Mouse (Mus musculus) MEL (cell line): Measurements from ENCODE around the gene 1600002K03Rik. TPM values are rescaled to one million over a fixed set of nuclear protein-coding genes. Genes with fewer than 3 reads are reported as not detected.

Source experiments
- DNase-seq: peaks from one replicate; pipeline ENCODE4 v3.0.0; 2011; ENCODE audit warnings: low read depth, low spot score
- H3K27ac ChIP-seq: 2 replicates; pipeline ENCODE4 v1.5.1; 2012; ENCODE audit warnings: low read depth, mild to moderate bottlenecking, control low read depth, low read length, moderate library complexity; ENCODE audit not compliant: control insufficient read depth
- H3K27me3 ChIP-seq, 2 experiments: fragments of 150-350 bp in 1 of 2; sonication (generic) in 1 of 2; 2 replicates each; pipeline ENCODE4 v1.6.1; 2012; ENCODE audit warnings: low read length in 2 of 2, mild to moderate bottlenecking in 2 of 2, improper control_type of control experiment in 1 of 2, moderate library complexity in 1 of 2; ENCODE audit not compliant: insufficient read depth in 2 of 2, control insufficient read depth in 1 of 2
- H3K36me3 ChIP-seq, 2 experiments: 2 replicates each; pipeline ENCODE4 v1.6.1; 2012 to 2014; ENCODE audit warnings: low read length in 2 of 2, improper control_type of control experiment in 1 of 2, inconsistent platforms in 1 of 2, mild to moderate bottlenecking in 1 of 2; ENCODE audit not compliant: insufficient read depth in 2 of 2, control insufficient read depth in 1 of 2
- H3K4me1 ChIP-seq, 2 experiments: fragments of 150-350 bp in 1 of 2; sonication (generic) in 1 of 2; 2 replicates each; pipeline ENCODE4 v1.6.1; 2012; ENCODE audit warnings: low read length in 2 of 2, improper control_type of control experiment in 1 of 2, mild to moderate bottlenecking in 1 of 2; ENCODE audit not compliant: insufficient read depth in 2 of 2, control insufficient read depth in 1 of 2
- H3K4me3 ChIP-seq, 2 experiments: fragments of 150-350 bp in 1 of 2; sonication (generic) in 1 of 2; 2 replicates each; pipeline ENCODE4 v1.5.1; 2012; ENCODE audit warnings: low read depth in 2 of 2, low read length in 2 of 2, mild to moderate bottlenecking in 2 of 2, moderate library complexity in 2 of 2, control low read depth in 1 of 2, improper control_type of control experiment in 1 of 2; ENCODE audit not compliant: control insufficient read depth in 1 of 2, insufficient read depth in 1 of 2
- H3K79me2 ChIP-seq: 2 replicates; pipeline ENCODE4 v1.6.1; 2012; ENCODE audit warnings: mild to moderate bottlenecking, low read length, moderate library complexity; ENCODE audit not compliant: control insufficient read depth, poor library complexity, insufficient read depth
- H3K9ac ChIP-seq: 2 replicates; pipeline ENCODE4 v1.6.1; 2012; ENCODE audit warnings: low read depth, mild to moderate bottlenecking, control low read depth, low read length, moderate library complexity; ENCODE audit not compliant: control insufficient read depth, poor library complexity, severe bottlenecking
- H3K9me3 ChIP-seq: fragments of 150-350 bp; sonication (generic); replicated peaks from 2 replicates; pipeline ENCODE4 v1.6.1; 2012; ENCODE audit warnings: mild to moderate bottlenecking, low read length, improper control_type of control experiment, moderate library complexity; ENCODE audit not compliant: insufficient read depth
- ELF1 ChIP-seq: IDR thresholded peaks from 2 replicates; pipeline ENCODE4 v1.6.1; 2014; ENCODE audit warnings: low read depth, mild to moderate bottlenecking, inconsistent platforms, low read length, improper control_type of control experiment, moderate library complexity
- GABPA ChIP-seq: IDR thresholded peaks from 2 replicates; pipeline ENCODE4 v1.6.1; 2012; ENCODE audit warnings: low read depth, mild to moderate bottlenecking, inconsistent platforms, low read length, improper control_type of control experiment, moderate library complexity
- GATA1 ChIP-seq: IDR thresholded peaks from 2 replicates; pipeline ENCODE4 v1.6.1; 2011; ENCODE audit warnings: low read depth, low read length, improper control_type of control experiment
- HCFC1 ChIP-seq: IDR thresholded peaks from 2 replicates; pipeline ENCODE4 v1.6.1; 2012; ENCODE audit warnings: low read depth, mild to moderate bottlenecking, inconsistent platforms, low read length, improper control_type of control experiment, moderate library complexity
- JUND ChIP-seq: IDR thresholded peaks from 2 replicates; pipeline ENCODE4 v1.6.1; 2011; ENCODE audit warnings: low read depth, mild to moderate bottlenecking, improper control_type of control experiment, low read length
- MAFK ChIP-seq: IDR thresholded peaks from 2 replicates; pipeline ENCODE4 v1.6.1; 2011; ENCODE audit warnings: low read depth, mild to moderate bottlenecking, low read length, improper control_type of control experiment, borderline replicate concordance
- MAZ ChIP-seq: IDR thresholded peaks from 2 replicates; pipeline ENCODE4 v1.6.1; 2012; ENCODE audit warnings: low read depth, mild to moderate bottlenecking, inconsistent platforms, low read length, improper control_type of control experiment
- MYB ChIP-seq: IDR thresholded peaks from 2 replicates; pipeline ENCODE4 v1.6.1; 2011; ENCODE audit warnings: mild to moderate bottlenecking, low read depth, low read length, improper control_type of control experiment
- MYC ChIP-seq: IDR thresholded peaks from 2 replicates; pipeline ENCODE4 v1.6.1; 2011; ENCODE audit warnings: low read depth, mild to moderate bottlenecking, low read length, improper control_type of control experiment, moderate library complexity
- TAL1 ChIP-seq: IDR thresholded peaks from 2 replicates; pipeline ENCODE4 v1.6.1; 2012; ENCODE audit warnings: mild to moderate bottlenecking, inconsistent platforms, low read length, moderate library complexity, mixed read lengths
- USF1 ChIP-seq: IDR thresholded peaks from 2 replicates; pipeline ENCODE4 v1.6.1; 2014; ENCODE audit warnings: low read depth, mild to moderate bottlenecking, inconsistent platforms, low read length, improper control_type of control experiment, moderate library complexity
- ZC3H11A ChIP-seq: IDR thresholded peaks from 2 replicates; pipeline ENCODE4 v1.6.1; 2012; ENCODE audit warnings: low read depth, mild to moderate bottlenecking, inconsistent platforms, low read length, improper control_type of control experiment
- ZMIZ1 ChIP-seq: IDR thresholded peaks from 2 replicates; pipeline ENCODE4 v1.6.1; 2012; ENCODE audit warnings: low read depth, mild to moderate bottlenecking, inconsistent platforms, low read length, improper control_type of control experiment, moderate library complexity
- ZNF384 ChIP-seq: IDR thresholded peaks from 2 replicates; pipeline ENCODE4 v1.6.1; 2012; ENCODE audit warnings: low read depth, mild to moderate bottlenecking, inconsistent platforms, low read length, improper control_type of control experiment
- polyA plus RNA-seq, 2 experiments: library from polyadenylated mRNA; stranded (reverse) in 1 of 2; unstranded in 1 of 2; fragments of >175 nt in 1 of 2; fragments of >200 nt in 1 of 2; gene quantifications; 2 replicates each; pipeline versions ENCODE4 v1.2.1 to v1.2.4; 2012; ENCODE audit warnings: low replicate concordance in 2 of 2, low read depth in 1 of 2; ENCODE audit not compliant: insufficient read length in 2 of 2, insufficient read depth in 1 of 2, missing spikeins in 1 of 2
- total RNA-seq: library from RNA; depleted of rRNA; stranded (reverse); fragments of 300-350 nt; gene quantifications from 2 replicates; pipeline ENCODE4 v1.2.3, GENCODE M21; 2012

The 1600002K03Rik gene
- total and polyA plus RNA-seq, 3 experiments = 11.4 to 16.9 TPM; not detected in 1

- H3K9ac ChIP-seq = no peak overlapping the region
- no peaks in the 10 kb centered on the region for H3K79me2 ChIP-seq
- H3K27ac ChIP-seq = no peak overlapping the region
- no peaks in the 10 kb centered on the region for H3K9me3 ChIP-seq
- H3K4me3 ChIP-seq = no peak overlapping the region
- TF ChIP-seq MYC (no peak), GATA1 (no peak), ELF1 (no peak), MAZ (no peak)
- H3K27me3 ChIP-seq = no peaks in the 10 kb centered on the region; a peak in 1 of 4 replicates
- no peaks in the 10 kb centered on the region for H3K4me1 ChIP-seq
- no peaks in the 10 kb centered on the region for H3K36me3 ChIP-seq
- no peak for DNase-seq
Observed at GRCm38 (mm10) chr10:80193976-80194375, 21.2 kb downstream of the 1600002K03Rik start.

GRCm38 (mm10) chr10:80194441-80194840 is 21.7 kb downstream of the 1600002K03Rik start:
- Histone ChIP-seq H3K9ac (no peak overlapping the region), H3K9me3 (no peaks in the 10 kb centered on the region), H3K4me1 (no peaks in the 10 kb centered on the region), H3K4me3 (no peak overlapping the region), H3K36me3 (no peaks in the 10 kb centered on the region), H3K79me2 (no peaks in the 10 kb centered on the region), H3K27ac (no peak overlapping the region), H3K27me3 (no peaks in the 10 kb centered on the region; a peak in 1 of 4 replicates)
- DNase-seq = no peak
- no peak for TF ChIP-seq ZMIZ1
- TF ChIP-seq TAL1 = no peak
- TF ChIP-seq JUND = no peak
- TF ChIP-seq, all 39 proteins: peak for 0

DNA sequence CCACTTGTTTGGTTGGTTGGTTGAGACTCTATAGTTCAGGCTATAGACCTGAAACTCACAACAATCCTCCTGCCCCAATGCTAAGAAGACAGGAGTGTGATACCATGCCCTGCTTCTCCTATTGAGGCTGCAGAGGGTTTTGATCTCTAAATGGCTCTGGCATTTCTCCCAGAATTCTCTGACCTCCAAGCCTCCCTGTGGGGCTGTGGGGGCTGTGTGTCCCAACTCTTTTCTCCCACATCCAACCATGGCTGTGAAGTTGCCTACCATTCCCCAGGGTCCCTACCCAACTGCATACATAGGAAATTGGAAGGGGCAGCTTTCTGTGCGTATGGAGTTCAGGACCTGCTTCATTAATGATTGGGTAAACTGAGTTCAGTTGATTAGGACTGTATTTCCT is 23.4 kb downstream of the 1600002K03Rik start:
- H3K36me3 ChIP-seq = no peaks in the 10 kb centered on the region
- H3K79me2 ChIP-seq = no peaks in the 10 kb centered on the region
- no peak overlapping the region for H3K27ac ChIP-seq
- no peak overlapping the region for H3K4me3 ChIP-seq
- no peak for DNase-seq
- no peaks in the 10 kb centered on the region for H3K4me1 ChIP-seq
- peaks cover 0 to 2% of the 10 kb centered on the region in 2 experiments; a peak in 1 of 4 replicates for H3K27me3 ChIP-seq
- H3K9ac ChIP-seq = no peak overlapping the region
- TF ChIP-seq MAFK (no peak), MYC (no peak), HCFC1 (no peak), ZNF384 (no peak), GABPA (no peak), ZC3H11A (no peak), USF1 (no peak), MYB (no peak)
- H3K9me3 ChIP-seq = no peaks in the 10 kb centered on the region
